Comparison of ENCODE assay signal across 8 mouse cellular contexts in genomic region chr19:45014981-45015402, GRCm38 (mm10). TPM values are rescaled to one million over a fixed set of nuclear protein-coding genes. Genes with fewer than 3 reads are reported as not detected.
DNase-seq lines count a peak whose midpoint lies in the region; ATAC-seq and TF ChIP-seq lines count a peak whose summit lies in the region.
"Had no signal": no experiment of that assay in that cellular context is flagged by ENCODE, and none has a peak within 500 bp of the region (broad histone marks: within the 10 kb centered on the region; RNA-seq: fewer than 3 reads in every experiment).

No protein-coding gene starts in this region.

- under 1% methylated on average over 25 of the region's 25 CpGs for WGBS in forebrain, embryonic 16.5 days
- 1% methylated on average over 25 of the region's 25 CpGs for whole genome bisulfite sequencing in hindbrain, embryonic 12.5 days
- WGBS in limb, embryonic 15.5 days = under 1% methylated on average over 25 of the region's 25 CpGs
- under 1% methylated on average over 22 of the region's 25 CpGs for WGBS in midbrain, embryonic 15.5 days

- H3K4me2 ChIP-seq in forebrain, embryonic 16.5 days (ENCODE audit: low read length) = peak overlapping the region; percentile 89
- peak overlapping the region; percentile 91 for H3K4me2 ChIP-seq in hindbrain, embryonic 12.5 days (replicated peaks)
- peak overlapping the region; percentile 90 for H3K4me2 ChIP-seq in limb, embryonic 15.5 days
- peak overlapping the region; percentile 87 for H3K4me2 ChIP-seq in midbrain, embryonic 15.5 days

- H3K27ac ChIP-seq in MEL (ENCODE audit: control insufficient read depth, low read depth, low read length) = peak overlapping the region; percentile 75
- no peak overlapping the region for H3K27ac ChIP-seq in forebrain, embryonic 16.5 days (ENCODE audit: low read length)
- H3K27ac ChIP-seq in hindbrain, embryonic 12.5 days = peak overlapping the region; percentile 98; the same call in 1 of the 2 replicates
- H3K27ac ChIP-seq in limb, embryonic 15.5 days = peak overlapping the region; percentile 99
- no peak overlapping the region for H3K27ac ChIP-seq in midbrain, embryonic 15.5 days

- peak overlapping the region; percentile 69 to 93 for H3K4me3 ChIP-seq in MEL (ENCODE audit: control insufficient read depth in 1 of 2, insufficient read depth in 1 of 2, low read depth in 2 of 2, low read length in 2 of 2)
- H3K4me3 ChIP-seq in forebrain, embryonic 16.5 days (replicated peaks; ENCODE audit: low read length) = peak overlapping the region; percentile 74
- peak overlapping the region; percentile 60 for H3K4me3 ChIP-seq in hindbrain, embryonic 12.5 days
- H3K4me3 ChIP-seq in limb, embryonic 15.5 days = peak overlapping the region; percentile 67
- H3K4me3 ChIP-seq in midbrain, embryonic 15.5 days = peak overlapping the region; percentile 33

- DNase-seq in MEL (ENCODE audit: low read depth, low spot score) = peak; percentile 70
- DNase-seq in brain, adult 2 months (ENCODE audit: low read depth, low spot score) = peak; percentile 47
- peak; percentile 65 for DNase-seq in urinary bladder, postnatal 25 days (ENCODE audit: low spot score)

- TF ChIP-seq EP300 in MEL (IDR thresholded peaks at IDR 0.05; ENCODE audit: low read depth in 1 of 2, low read length in 2 of 2) = no peak

- H3K27me3 ChIP-seq in MEL (ENCODE audit: control insufficient read depth in 1 of 2, insufficient read depth in 2 of 2, low read length in 2 of 2) = no peaks in the 10 kb centered on the region
- no peaks in the 10 kb centered on the region for H3K27me3 ChIP-seq in forebrain, embryonic 16.5 days (replicated peaks; ENCODE audit: control insufficient read depth, insufficient read depth, low read length)
- H3K27me3 ChIP-seq in hindbrain, embryonic 12.5 days = peaks cover 4% of the 10 kb centered on the region; the same call in 1 of the 2 replicates
- H3K27me3 ChIP-seq in limb, embryonic 15.5 days = no peaks in the 10 kb centered on the region
- H3K27me3 ChIP-seq in midbrain, embryonic 15.5 days (replicated peaks) = 0 out of 2 replicates have a peak, but pooled peaks cover 3% of the 10 kb centered on the region

- H3K36me3 ChIP-seq in MEL (ENCODE audit: control insufficient read depth in 1 of 2, insufficient read depth in 2 of 2, low read length in 2 of 2) = peaks cover 0 to 7% of the 10 kb centered on the region in 2 experiments; a peak in 2 of 4 replicates
- peaks cover 12% of the 10 kb centered on the region for H3K36me3 ChIP-seq in forebrain, embryonic 16.5 days (ENCODE audit: control insufficient read depth, insufficient read depth)
- peaks cover 24% of the 10 kb centered on the region for H3K36me3 ChIP-seq in hindbrain, embryonic 12.5 days
- peaks cover 26% of the 10 kb centered on the region for H3K36me3 ChIP-seq in limb, embryonic 15.5 days
- peaks cover 5% of the 10 kb centered on the region; the same call in 1 of the 2 replicates for H3K36me3 ChIP-seq in midbrain, embryonic 15.5 days (replicated peaks)

- H3K9ac ChIP-seq in MEL (ENCODE audit: control insufficient read depth, low read depth, low read length, poor library complexity, severe bottlenecking) = peak overlapping the region; percentile 63
- H3K9ac ChIP-seq in forebrain, embryonic 16.5 days (replicated peaks; ENCODE audit: low read depth, low read length) = peak overlapping the region; percentile 49
- peak overlapping the region; percentile 59 for H3K9ac ChIP-seq in hindbrain, embryonic 12.5 days
- H3K9ac ChIP-seq in limb, embryonic 15.5 days = peak overlapping the region; percentile 45
- H3K9ac ChIP-seq in midbrain, embryonic 15.5 days = peak overlapping the region; percentile 35; the same call in 1 of the 2 replicates

- no peak; a peak in 1 of 4 replicates for TF ChIP-seq POLR2A in MEL (IDR thresholded peaks at IDR 0.05; ENCODE audit: control insufficient read depth in 1 of 2, insufficient read depth in 1 of 2, low read depth in 1 of 2, low read length in 2 of 2, poor library complexity in 1 of 2)

- no peak for TF ChIP-seq RAD21 in MEL (IDR thresholded peaks at IDR 0.05; ENCODE audit: low read depth, low read length)

- ATAC-seq in forebrain, embryonic 16.5 days = no peak
- ATAC-seq in hindbrain, embryonic 12.5 days (ENCODE audit: low FRiP score) = no peak
- ATAC-seq in limb, embryonic 15.5 days (ENCODE audit: insufficient number of reproducible peaks, low FRiP score, low TSS enrichment, low read depth) = no peak
- no peak for ATAC-seq in midbrain, embryonic 15.5 days (replicated peaks)

- no peaks in the 10 kb centered on the region for H3K9me3 ChIP-seq in MEL (replicated peaks; ENCODE audit: insufficient read depth, low read length)
- H3K9me3 ChIP-seq in forebrain, embryonic 16.5 days (ENCODE audit: control insufficient read depth, low read length) = no peaks in the 10 kb centered on the region
- H3K9me3 ChIP-seq in hindbrain, embryonic 12.5 days (replicated peaks) = no peaks in the 10 kb centered on the region
- H3K9me3 ChIP-seq in limb, embryonic 15.5 days = no peaks in the 10 kb centered on the region
- no peaks in the 10 kb centered on the region for H3K9me3 ChIP-seq in midbrain, embryonic 15.5 days

- no peak for TF ChIP-seq CTCF in MEL (IDR thresholded peaks at IDR 0.05 in 2 of 3, conservative IDR thresholded peaks at IDR 0.05 in 1 of 3; ENCODE audit: control insufficient read depth in 1 of 3, insufficient read depth in 1 of 3, low read depth in 2 of 3, low read length in 3 of 3, poor library complexity in 1 of 3, severe bottlenecking in 1 of 3)

- peaks cover 6 to 12% of the 10 kb centered on the region in 2 experiments for H3K4me1 ChIP-seq in MEL (ENCODE audit: control insufficient read depth in 1 of 2, insufficient read depth in 2 of 2, low read length in 2 of 2)
- peaks cover 38% of the 10 kb centered on the region for H3K4me1 ChIP-seq in forebrain, embryonic 16.5 days (replicated peaks; ENCODE audit: control insufficient read depth, insufficient read depth, low read length)
- peaks cover 52% of the 10 kb centered on the region for H3K4me1 ChIP-seq in hindbrain, embryonic 12.5 days
- H3K4me1 ChIP-seq in limb, embryonic 15.5 days = peaks cover 61% of the 10 kb centered on the region
- peaks cover 39% of the 10 kb centered on the region for H3K4me1 ChIP-seq in midbrain, embryonic 15.5 days

- no peaks in the 10 kb centered on the region; the same call in 1 of the 2 replicates for H3K79me2 ChIP-seq in MEL (ENCODE audit: control insufficient read depth, insufficient read depth, low read length, poor library complexity)

TF ChIP-seq in MEL, 35 proteins besides CTCF, POLR2A, EP300 and RAD21 (continues in another document):
- TF ChIP-seq TCF12 (IDR thresholded peaks at IDR 0.05; ENCODE audit: low read depth, low read length) (no peak), USF2 (IDR thresholded peaks at IDR 0.05; ENCODE audit: borderline replicate concordance in 1 of 2, insufficient read depth in 1 of 2, low read depth in 1 of 2, low read length in 2 of 2) (no peak), GATA1 (IDR thresholded peaks at IDR 0.05; ENCODE audit: low read depth, low read length) (no peak)

RNA-seq across cellular contexts. Expression of gene Lzts2, which starts 0.8 kb away (rescaled TPM):
- total RNA-seq in MEL (2012; rRNA removed) = 4.0 and 4.2 TPM in 2 replicates
- polyA plus RNA-seq in MEL (2012; ENCODE audit: insufficient read depth in 1 of 2, insufficient read length in 2 of 2, low read depth in 1 of 2, low replicate concordance in 2 of 2, missing spikeins in 1 of 2) = 10 to 100 TPM in 1 of 2 experiments, not detected in 1; 13.1 TPM
- polyA plus RNA-seq in forebrain, embryonic 16.5 days (2015; fragmentation: Nextera tagmentation; extraction: Ambion mirVana) = 18.2 and 19.5 TPM in 2 replicates
- polyA plus RNA-seq in hindbrain, embryonic 12.5 days (2016; fragmentation: Nextera tagmentation; extraction: Ambion mirVana) = 71.0 and 72.1 TPM in 2 replicates
- polyA plus RNA-seq in limb, embryonic 15.5 days (2015; fragmentation: Nextera tagmentation; extraction: Ambion mirVana) = 66.8 and 68.3 TPM in 2 replicates
- 25.2 and 28.6 TPM in 2 replicates for polyA plus RNA-seq in midbrain, embryonic 15.5 days (2015; fragmentation: Nextera tagmentation; extraction: Ambion mirVana)

RNA-seq across cellular contexts. Expression of gene Mrpl43, which starts 8.8 kb away (rescaled TPM):
- 136 and 145 TPM in 2 replicates for total RNA-seq in MEL (2012; rRNA removed)
- 100 to 1,000 TPM in 1 of 2 experiments, not detected in 1; 136 TPM for polyA plus RNA-seq in MEL (2012; ENCODE audit: insufficient read depth in 1 of 2, insufficient read length in 2 of 2, low read depth in 1 of 2, low replicate concordance in 2 of 2, missing spikeins in 1 of 2)
- polyA plus RNA-seq in forebrain, embryonic 16.5 days (2015; fragmentation: Nextera tagmentation; extraction: Ambion mirVana) = 76.9 and 81.8 TPM in 2 replicates
- polyA plus RNA-seq in hindbrain, embryonic 12.5 days (2016; fragmentation: Nextera tagmentation; extraction: Ambion mirVana) = 79.4 and 81.6 TPM in 2 replicates
- 62.5 and 65.1 TPM in 2 replicates for polyA plus RNA-seq in limb, embryonic 15.5 days (2015; fragmentation: Nextera tagmentation; extraction: Ambion mirVana)
- polyA plus RNA-seq in midbrain, embryonic 15.5 days (2015; fragmentation: Nextera tagmentation; extraction: Ambion mirVana) = 86.9 and 88.0 TPM in 2 replicates

RNA-seq across cellular contexts. Expression of gene Twnk, which starts 9.5 kb away (rescaled TPM):
- 35.9 and 37.5 TPM in 2 replicates for total RNA-seq in MEL (2012; rRNA removed)
- polyA plus RNA-seq in MEL (2012; ENCODE audit: insufficient read depth in 1 of 2, insufficient read length in 2 of 2, low read depth in 1 of 2, low replicate concordance in 2 of 2, missing spikeins in 1 of 2) = 10 to 100 TPM in 1 of 2 experiments, not detected in 1; 55.6 TPM
- polyA plus RNA-seq in forebrain, embryonic 16.5 days (2015; fragmentation: Nextera tagmentation; extraction: Ambion mirVana) = 24.6 and 25.5 TPM in 2 replicates
- polyA plus RNA-seq in hindbrain, embryonic 12.5 days (2016; fragmentation: Nextera tagmentation; extraction: Ambion mirVana) = 19.7 and 21.7 TPM in 2 replicates
- 19.6 and 19.8 TPM in 2 replicates for polyA plus RNA-seq in limb, embryonic 15.5 days (2015; fragmentation: Nextera tagmentation; extraction: Ambion mirVana)
- polyA plus RNA-seq in midbrain, embryonic 15.5 days (2015; fragmentation: Nextera tagmentation; extraction: Ambion mirVana) = 15.9 and 17.2 TPM in 2 replicates

RNA-seq across cellular contexts. Expression of gene Sema4g, which starts 26.1 kb away (rescaled TPM):
- 0.10 and 0.15 TPM in 2 replicates for total RNA-seq in MEL (2012; rRNA removed)
- polyA plus RNA-seq in MEL (2012; ENCODE audit: insufficient read depth in 1 of 2, insufficient read length in 2 of 2, low read depth in 1 of 2, low replicate concordance in 2 of 2, missing spikeins in 1 of 2) = under 1 TPM in 1 of 2 experiments, not detected in 1; 0.47 TPM
- 12.3 and 15.8 TPM in 2 replicates for polyA plus RNA-seq in forebrain, embryonic 16.5 days (2015; fragmentation: Nextera tagmentation; extraction: Ambion mirVana)
- 10.6 and 11.4 TPM in 2 replicates for polyA plus RNA-seq in hindbrain, embryonic 12.5 days (2016; fragmentation: Nextera tagmentation; extraction: Ambion mirVana)
- 3.8 and 4.9 TPM in 2 replicates for polyA plus RNA-seq in limb, embryonic 15.5 days (2015; fragmentation: Nextera tagmentation; extraction: Ambion mirVana)
- polyA plus RNA-seq in midbrain, embryonic 15.5 days (2015; fragmentation: Nextera tagmentation; extraction: Ambion mirVana) = 17.1 and 20.4 TPM in 2 replicates

RNA-seq across cellular contexts. Expression of gene Pdzd7, which starts 30.5 kb away (rescaled TPM):
- 0.08 and 0.10 TPM in 2 replicates for total RNA-seq in MEL (2012; rRNA removed)
- under 1 TPM in 1 of 2 experiments, not detected in 1; 0.56 TPM for polyA plus RNA-seq in MEL (2012; ENCODE audit: insufficient read depth in 1 of 2, insufficient read length in 2 of 2, low read depth in 1 of 2, low replicate concordance in 2 of 2, missing spikeins in 1 of 2)
- 1.9 and 2.7 TPM in 2 replicates for polyA plus RNA-seq in forebrain, embryonic 16.5 days (2015; fragmentation: Nextera tagmentation; extraction: Ambion mirVana)
- 0.72 and 0.81 TPM in 2 replicates for polyA plus RNA-seq in hindbrain, embryonic 12.5 days (2016; fragmentation: Nextera tagmentation; extraction: Ambion mirVana)
- polyA plus RNA-seq in limb, embryonic 15.5 days (2015; fragmentation: Nextera tagmentation; extraction: Ambion mirVana) = 0.16 and 0.37 TPM in 2 replicates
- 3.2 and 4.1 TPM in 2 replicates for polyA plus RNA-seq in midbrain, embryonic 15.5 days (2015; fragmentation: Nextera tagmentation; extraction: Ambion mirVana)
- total RNA-seq: heart, adult 18-20 months had no signal

Comparison
In these comparisons a context has a peak if more than half of its experiments do, and no peak if none do; other contexts are left out.
1. H3K27ac ChIP-seq: peak in MEL (single experiment), hindbrain, embryonic 12.5 days (single experiment) and limb, embryonic 15.5 days (single experiment); none in forebrain, embryonic 16.5 days (single experiment) and midbrain, embryonic 15.5 days (single experiment).
2. Peak in every context shown above with its lines, with median percentiles within 50 percentile points of each other: DNase-seq, H3K4me3 ChIP-seq, H3K9ac ChIP-seq and H3K4me2 ChIP-seq.